Mouse (Mus musculus) E14TG2a.4 (cell line): ENCODE measurements at regions not wholly inside any gene's neighbourhood (a gene's known extent, or its start where the extent isn't known, plus 50 kb on each side); places are given as distances from the start of the nearest gene placed in this dataset.

ENCODE experiments used
- H3K27me3 ChIP-seq: 2 replicates; pipeline ENCODE4 v1.6.1; 2014; ENCODE audit warnings: low read length, control low read depth; ENCODE audit not compliant: insufficient read depth
- H3K36me3 ChIP-seq: 2 replicates; pipeline ENCODE4 v1.6.1; 2014; ENCODE audit warnings: low read length, control low read depth; ENCODE audit not compliant: insufficient read depth
- H3K4me1 ChIP-seq: replicated peaks from 2 replicates; pipeline ENCODE4 v1.6.1; 2014; ENCODE audit warnings: low read depth, low read length, control low read depth
- H3K4me3 ChIP-seq: replicated peaks from 2 replicates; pipeline ENCODE4 v1.5.1; 2014; ENCODE audit warnings: mild to moderate bottlenecking, low read length
- H3K9me3 ChIP-seq: 2 replicates; pipeline ENCODE4 v1.6.1; 2014; ENCODE audit warnings: low read length, control low read depth
- CTCF ChIP-seq: conservative IDR thresholded peaks from 2 replicates; pipeline ENCODE4 v1.5.1; 2014; ENCODE audit warnings: low read length
- NANOG ChIP-seq: IDR thresholded peaks from 2 replicates; pipeline ENCODE4 v1.6.1; 2014; ENCODE audit warnings: borderline replicate concordance, low read length, mixed read lengths
- POU5F1 ChIP-seq: IDR thresholded peaks from 2 replicates; pipeline ENCODE4 v1.6.1; 2014; ENCODE audit warnings: low read length, borderline replicate concordance

DNA sequence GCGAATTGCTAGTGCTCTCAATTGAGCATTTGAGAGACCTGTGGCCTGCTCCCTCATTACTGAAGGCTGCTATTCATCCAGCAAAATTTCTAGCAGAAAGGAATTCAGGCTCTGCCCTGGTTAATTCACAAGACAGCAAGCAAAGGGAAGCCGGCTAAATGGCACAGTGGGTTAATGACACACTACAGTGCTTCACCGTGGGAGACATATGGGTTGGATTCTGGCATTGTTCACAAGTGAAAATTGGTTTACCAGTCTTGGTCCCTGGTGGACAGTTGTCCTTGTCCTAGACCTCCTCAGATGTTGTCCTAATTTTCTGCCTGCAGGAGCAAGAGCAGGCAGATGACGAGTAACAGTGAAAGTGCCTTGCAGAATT lies 527.3 kb downstream of the Gm11232 start:
- Histone ChIP-seq H3K36me3 (no peaks in the 10 kb centered on the region), H3K27me3 (no peaks in the 10 kb centered on the region), H3K4me3 (no peak overlapping the region), H3K4me1 (no peaks in the 10 kb centered on the region), H3K9me3 (no peaks in the 10 kb centered on the region)
- TF ChIP-seq CTCF (no peak), POU5F1 (no peak), NANOG (no peak)

DNA sequence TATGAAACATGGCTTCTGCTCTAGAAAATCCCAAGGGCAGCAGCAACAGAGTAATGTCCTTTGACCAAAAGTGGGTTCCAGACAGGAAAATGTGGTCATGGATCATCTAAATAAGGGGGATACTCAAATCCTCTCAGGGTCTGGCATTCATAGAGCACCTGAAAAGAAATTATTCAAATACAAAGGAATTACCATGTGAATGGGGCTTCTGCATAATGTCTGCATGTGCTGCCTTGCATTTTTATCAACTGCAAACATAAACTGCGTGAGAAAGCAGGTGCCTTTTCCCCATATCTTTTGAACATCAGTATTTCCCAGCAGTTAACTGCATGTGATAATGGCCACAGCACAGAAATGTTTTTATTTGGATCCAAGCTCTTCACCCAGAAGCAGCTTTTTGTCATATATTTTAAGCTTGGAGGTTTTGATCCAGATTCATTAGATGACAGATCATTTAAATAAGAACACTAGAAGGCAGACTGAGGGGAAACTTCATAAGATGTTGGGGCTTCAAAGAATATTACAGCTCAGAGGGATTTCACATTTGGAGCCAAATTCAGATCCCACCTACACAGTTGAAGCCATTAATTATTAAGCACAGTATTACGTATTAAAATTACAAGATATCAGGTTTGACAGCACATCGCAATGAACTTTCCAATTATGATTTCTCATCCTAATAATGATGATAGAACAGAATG lies 527.8 kb downstream of the Gm11232 start:
- no peak overlapping the region for H3K4me3 ChIP-seq
- TF ChIP-seq CTCF (no peak), NANOG (no peak), POU5F1 (no peak)
- no peaks in the 10 kb centered on the region for H3K9me3 ChIP-seq
- no peaks in the 10 kb centered on the region for H3K27me3 ChIP-seq
- no peaks in the 10 kb centered on the region for H3K4me1 ChIP-seq
- H3K36me3 ChIP-seq = no peaks in the 10 kb centered on the region

DNA sequence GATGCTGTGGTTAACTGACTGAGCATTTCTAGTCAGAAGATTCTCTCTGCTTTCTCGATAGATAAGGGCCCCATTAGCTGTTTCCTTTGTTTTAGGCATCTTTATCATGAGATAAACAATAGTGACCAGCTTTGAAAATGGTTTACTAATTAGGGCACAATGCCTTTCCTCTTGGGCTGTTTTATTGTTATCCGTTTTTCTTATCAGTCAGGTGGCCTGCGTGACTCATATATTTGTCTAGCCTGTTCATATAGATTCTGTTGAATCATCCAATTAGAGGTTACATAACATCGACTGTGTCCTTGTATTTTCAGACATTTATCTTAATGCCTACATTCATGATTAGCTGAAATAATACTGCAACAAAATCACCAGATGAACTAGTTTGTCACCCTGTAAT lies 531.1 kb downstream of the Gm11232 start:
- H3K4me3 ChIP-seq = no peak overlapping the region
- H3K4me1 ChIP-seq = no peaks in the 10 kb centered on the region
- TF ChIP-seq NANOG (no peak), POU5F1 (no peak), CTCF (no peak)
- H3K9me3 ChIP-seq = no peaks in the 10 kb centered on the region
- no peaks in the 10 kb centered on the region for H3K27me3 ChIP-seq
- no peaks in the 10 kb centered on the region for H3K36me3 ChIP-seq

DNA sequence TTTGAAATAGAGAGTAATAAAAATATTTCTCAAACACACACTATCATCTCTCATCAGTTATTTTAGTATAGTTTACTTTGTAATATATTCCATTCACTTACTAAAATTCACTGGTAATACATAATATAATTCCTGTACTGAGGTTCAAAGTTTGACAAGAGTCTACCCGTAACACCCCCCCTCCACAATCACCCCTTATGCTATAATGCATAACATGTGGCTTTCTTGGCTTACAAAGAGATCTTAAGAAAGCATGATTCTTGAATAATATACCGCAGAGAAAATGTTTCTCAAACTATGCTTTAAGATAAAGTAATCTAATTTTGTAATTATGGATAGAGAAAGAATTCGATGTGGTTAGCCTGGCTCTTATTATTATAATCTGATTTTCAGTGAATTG lies 539.7 kb downstream of the Gm11232 start:
- Histone ChIP-seq H3K27me3 (no peaks in the 10 kb centered on the region), H3K4me3 (no peak overlapping the region), H3K4me1 (no peaks in the 10 kb centered on the region), H3K9me3 (no peaks in the 10 kb centered on the region), H3K36me3 (no peaks in the 10 kb centered on the region)
- TF ChIP-seq POU5F1 (no peak), NANOG (no peak), CTCF (no peak)

DNA sequence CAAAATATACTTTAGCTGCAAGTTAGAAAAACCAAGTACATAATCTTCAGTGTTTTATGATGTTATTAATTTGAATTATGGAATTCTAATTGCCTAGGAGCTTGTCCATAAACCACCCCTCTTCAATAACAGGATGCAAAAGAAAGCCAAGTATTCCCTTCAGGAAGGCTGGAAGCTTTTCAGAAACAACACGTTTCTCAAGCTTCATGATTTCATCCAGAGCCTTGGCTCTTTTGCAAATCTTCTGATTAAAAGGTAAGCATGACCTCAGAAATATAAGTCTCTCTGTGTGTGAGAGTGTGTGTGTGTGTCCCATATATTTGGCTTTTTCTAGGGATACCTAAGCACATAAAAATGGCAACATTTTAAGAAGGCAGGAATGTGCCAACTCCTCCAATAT lies 570.0 kb downstream of the Gm11232 start:
- no peak for TF ChIP-seq POU5F1
- no peak for TF ChIP-seq NANOG
- no peak for TF ChIP-seq CTCF
- Histone ChIP-seq H3K4me1 (no peaks in the 10 kb centered on the region), H3K9me3 (no peaks in the 10 kb centered on the region)

DNA sequence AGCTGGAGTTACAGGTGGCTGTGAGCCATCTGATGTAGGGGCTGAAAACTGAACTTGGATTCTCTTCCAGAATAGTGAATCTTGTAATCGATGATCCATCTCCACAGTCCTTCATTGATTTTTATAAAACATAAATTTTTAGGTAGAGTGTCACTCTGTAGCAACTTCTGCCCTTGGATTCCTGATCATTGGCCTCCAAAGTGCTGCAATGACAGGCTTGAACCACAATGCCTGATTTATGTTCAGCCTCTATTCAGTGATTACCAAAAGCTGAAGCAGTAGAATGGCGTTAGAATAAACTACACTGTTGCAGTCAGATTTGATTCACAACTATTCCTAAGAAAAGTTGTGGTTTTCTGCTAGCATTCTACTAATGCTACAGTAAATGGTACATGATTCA lies 580.1 kb downstream of the Gm11232 start:
- Histone ChIP-seq H3K36me3 (no peaks in the 10 kb centered on the region), H3K4me1 (no peaks in the 10 kb centered on the region), H3K27me3 (no peaks in the 10 kb centered on the region), H3K9me3 (no peaks in the 10 kb centered on the region), H3K4me3 (no peak overlapping the region)
- TF ChIP-seq CTCF = no peak
- TF ChIP-seq POU5F1 = no peak
- no peak for TF ChIP-seq NANOG

More for the DNA sequence above, 570.0 kb downstream of the Gm11232 start:
- Histone ChIP-seq H3K4me3 (no peak overlapping the region), H3K36me3 (no peaks in the 10 kb centered on the region), H3K27me3 (no peaks in the 10 kb centered on the region)

DNA sequence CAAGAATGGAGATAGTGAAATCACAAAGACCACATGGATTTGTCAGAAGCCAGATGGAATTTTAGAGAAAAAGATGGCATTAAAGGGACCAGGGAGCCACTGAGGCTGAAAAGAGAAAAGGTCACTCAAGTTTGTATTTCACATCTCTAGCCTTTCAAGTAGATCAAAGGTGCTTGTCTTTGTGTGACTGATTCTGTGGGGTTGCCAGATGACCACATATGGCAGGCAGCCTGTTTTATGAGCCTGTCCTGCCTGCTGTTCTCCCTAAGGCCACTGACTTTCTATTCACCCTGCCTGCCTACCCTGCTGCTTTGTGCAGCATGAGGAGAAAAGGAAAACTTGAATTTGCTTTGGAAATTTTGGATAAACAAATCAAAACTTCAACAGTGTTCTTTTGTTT lies 592.0 kb downstream of the Gm11232 start:
- no peaks in the 10 kb centered on the region for H3K27me3 ChIP-seq
- TF ChIP-seq POU5F1 = no peak
- no peak for TF ChIP-seq NANOG
- no peak for TF ChIP-seq CTCF
- no peak overlapping the region for H3K4me3 ChIP-seq
- no peaks in the 10 kb centered on the region for H3K36me3 ChIP-seq
- H3K4me1 ChIP-seq = no peaks in the 10 kb centered on the region
- H3K9me3 ChIP-seq = no peaks in the 10 kb centered on the region

DNA sequence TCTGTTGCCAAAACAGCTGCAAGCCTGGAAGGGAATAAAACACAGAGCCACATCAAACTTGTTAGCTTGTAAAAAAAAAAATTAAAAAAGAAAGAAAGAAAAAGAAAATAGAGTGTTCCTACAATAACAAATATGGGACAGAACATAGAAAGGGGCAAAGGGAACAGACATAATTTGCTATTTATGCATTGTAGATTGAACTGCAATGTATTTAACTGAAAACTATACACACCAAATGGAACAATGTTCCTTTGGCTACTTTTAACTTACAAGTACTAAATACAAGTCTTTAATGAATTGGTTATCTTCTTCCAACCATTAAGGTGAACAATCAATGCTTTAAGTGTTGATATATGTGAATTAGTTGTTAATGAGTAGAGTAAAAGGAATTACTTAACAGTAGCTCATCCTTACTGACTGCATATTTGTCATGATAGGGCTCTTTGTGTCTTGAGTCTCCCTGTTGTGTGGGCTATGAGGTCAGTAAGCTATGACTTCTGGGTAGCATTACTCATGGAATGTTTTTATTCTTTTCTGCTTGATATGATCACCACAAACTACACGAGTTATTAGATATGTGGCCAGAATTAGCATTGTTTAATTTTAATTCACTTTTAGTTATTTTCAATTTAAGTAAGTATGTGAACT lies 597.0 kb upstream of the Megf9 start:
- TF ChIP-seq POU5F1 (no peak), NANOG (no peak), CTCF (no peak)
- H3K36me3 ChIP-seq = no peaks in the 10 kb centered on the region
- no peaks in the 10 kb centered on the region for H3K4me1 ChIP-seq
- H3K27me3 ChIP-seq = no peaks in the 10 kb centered on the region
- H3K9me3 ChIP-seq = no peaks in the 10 kb centered on the region
- no peak overlapping the region for H3K4me3 ChIP-seq

DNA sequence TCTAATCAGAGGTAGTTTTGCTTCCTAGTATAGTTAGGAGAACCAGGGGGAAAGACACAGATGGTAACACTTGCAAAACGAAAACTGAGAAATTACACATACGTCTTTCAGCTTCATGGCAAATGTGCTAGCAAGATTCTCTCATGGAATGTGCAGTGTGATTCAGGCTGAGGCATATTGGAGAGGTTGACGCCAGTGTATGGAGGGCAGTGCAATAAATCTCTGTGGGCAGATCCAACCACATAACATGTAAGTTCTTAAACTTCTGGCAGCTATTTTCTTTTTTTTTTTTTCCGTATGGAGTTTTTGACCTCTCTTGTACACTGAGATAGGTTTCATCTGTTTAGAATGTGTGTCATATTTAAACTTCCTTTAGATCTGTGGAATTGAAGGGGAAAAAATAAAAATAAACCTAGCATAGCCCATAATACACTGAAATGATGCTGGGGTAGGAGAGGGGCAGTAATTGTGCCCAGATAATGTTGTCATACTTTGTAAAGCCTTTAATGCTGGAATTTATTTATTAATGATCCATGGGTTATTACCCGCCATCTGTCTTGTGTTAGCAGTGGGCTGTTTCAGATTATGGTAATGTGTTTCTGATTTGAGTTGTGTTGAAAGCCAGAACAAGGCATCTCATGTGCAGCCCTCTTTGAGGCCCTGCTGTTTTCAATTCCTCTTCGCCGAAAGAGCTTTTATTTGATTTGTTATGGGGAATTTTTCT lies 596.3 kb upstream of the Megf9 start:
- no peak for TF ChIP-seq NANOG
- no peak for TF ChIP-seq CTCF
- TF ChIP-seq POU5F1 = no peak
- H3K4me3 ChIP-seq = no peak overlapping the region
- no peaks in the 10 kb centered on the region for H3K36me3 ChIP-seq
- no peaks in the 10 kb centered on the region for H3K9me3 ChIP-seq
- no peaks in the 10 kb centered on the region for H3K27me3 ChIP-seq
- no peaks in the 10 kb centered on the region for H3K4me1 ChIP-seq
